Mouse (Mus musculus) embryonic facial prominence, embryonic 14.5 days (tissue): ENCODE measurements at regions not wholly inside any gene's neighbourhood (a gene's known extent, or its start where the extent isn't known, plus 50 kb on each side); places are given as distances from the start of the nearest gene placed in this dataset.

Experiments
- ATAC-seq: fragments of 200-750 bp; cut with Nextera tagmentation; 2 replicates; pipeline ENCODE4 v1.8.0; 2017; ENCODE audit warnings: low read depth, moderate number of reproducible peaks, moderate TSS enrichment
- DNase-seq: peaks from one replicate; pipeline ENCODE4 v3.0.0-alpha.2; 2015; ENCODE audit warnings: low spot score
- H3K27ac ChIP-seq: fragments of 300-500 bp; sonication (generic); replicated peaks from 2 replicates; pipeline ENCODE4 v1.5.1; 2014; ENCODE audit warnings: low read depth, mild to moderate bottlenecking, low read length, moderate library complexity
- H3K27me3 ChIP-seq: fragments of 300-500 bp; sonication (generic); replicated peaks from 2 replicates; pipeline ENCODE4 v1.6.1; 2014; ENCODE audit warnings: low read length; ENCODE audit not compliant: control insufficient read depth, insufficient read depth
- H3K36me3 ChIP-seq: fragments of 300-500 bp; sonication (generic); 2 replicates; pipeline ENCODE4 v1.6.1; 2014; ENCODE audit warnings: low read length, mixed read lengths; ENCODE audit not compliant: control insufficient read depth, insufficient read depth
- H3K4me1 ChIP-seq: fragments of 300-500 bp; sonication (generic); 2 replicates; pipeline ENCODE4 v1.6.1; 2014; ENCODE audit warnings: antibody characterized with exemption, low read length; ENCODE audit not compliant: control insufficient read depth, insufficient read depth
- H3K4me2 ChIP-seq: fragments of 300-500 bp; sonication (generic); 2 replicates; pipeline ENCODE4 v1.6.1; 2014; ENCODE audit warnings: low read depth, mild to moderate bottlenecking, low read length, moderate library complexity, mixed read lengths
- H3K4me3 ChIP-seq: fragments of 300-500 bp; sonication (generic); 2 replicates; pipeline ENCODE4 v1.5.1; 2014; ENCODE audit warnings: low read depth, mild to moderate bottlenecking, low read length
- H3K9ac ChIP-seq: fragments of 300-500 bp; sonication (generic); 2 replicates; pipeline ENCODE4 v1.6.1; 2014; ENCODE audit warnings: low read depth, mild to moderate bottlenecking, low read length, moderate library complexity, mixed read lengths
- H3K9me3 ChIP-seq: fragments of 300-500 bp; sonication (generic); 2 replicates; pipeline ENCODE4 v1.6.1; 2016; ENCODE audit warnings: low read length; ENCODE audit not compliant: control insufficient read depth
- WGBS: fragments of 180-500 bp; shearing (Covaris S2); extraction: QIAGEN DNeasy Blood & Tissue Kit; methylation state at CpG from one replicate; pipeline ENCODE4 v1.1.7; 2014; 5-methylcytosine and 5-hydroxymethylcytosine counted together

- Histone ChIP-seq H3K4me2 (no peak overlapping the region), H3K36me3 (no peaks in the 10 kb centered on the region), H3K9ac (no peak overlapping the region), H3K27me3 (no peaks in the 10 kb centered on the region), H3K9me3 (0 out of 2 replicates have a peak, but pooled peaks cover 4% of the 10 kb centered on the region), H3K4me1 (no peaks in the 10 kb centered on the region), H3K27ac (no peak overlapping the region), H3K4me3 (no peak overlapping the region)
- DNase-seq (no peak), ATAC-seq (no peak)
- WGBS: 82% methylated on average over 5 of the region's 5 CpGs
Measured at GRCm38 (mm10) chr5:148700240-148700639, 147.7 kb upstream of the Ubl3 start.

DNA sequence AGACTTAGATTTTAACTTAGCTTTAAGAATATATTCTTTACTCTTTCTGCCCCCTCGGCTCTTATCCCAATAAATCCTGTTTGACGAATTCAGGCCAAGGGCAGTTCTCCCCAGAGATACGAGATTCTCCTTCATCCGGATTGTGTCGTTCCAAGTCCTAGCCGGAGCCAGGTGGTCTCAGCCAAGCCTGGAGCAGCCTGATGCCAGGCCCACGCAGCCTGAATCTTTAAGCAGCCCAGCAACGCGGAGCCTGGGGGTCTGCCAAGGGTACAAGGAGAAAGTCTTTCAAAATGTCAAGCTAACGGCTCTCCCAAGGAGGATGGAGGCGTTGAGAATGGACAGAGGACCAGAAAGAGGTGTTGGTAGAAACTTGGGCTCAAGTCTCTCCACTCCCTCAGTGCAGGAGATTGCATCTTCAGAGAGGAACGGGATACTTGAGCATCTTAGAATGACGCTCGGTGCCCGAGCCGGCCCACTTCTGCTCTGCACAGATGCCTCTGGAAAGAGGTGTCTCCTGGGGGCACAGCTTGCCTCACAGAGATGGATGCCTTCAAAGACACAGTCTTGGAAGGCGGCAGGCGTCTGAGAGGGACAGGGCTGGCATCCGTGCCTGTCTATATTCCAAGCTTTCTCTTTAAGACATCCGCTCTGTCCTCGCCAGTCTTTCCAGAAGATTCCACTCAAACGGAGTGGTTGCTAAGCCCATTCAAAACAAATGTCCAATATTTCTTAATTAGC lies 145.2 kb upstream of the Ubl3 start:
- H3K36me3 ChIP-seq: no peaks in the 10 kb centered on the region
- no peaks in the 10 kb centered on the region for H3K27me3 ChIP-seq
- no peak overlapping the region for H3K4me3 ChIP-seq
- no peak overlapping the region for H3K9ac ChIP-seq
- DNase-seq: peak; percentile 12
- ATAC-seq: no peak
- 65% methylated on average over 22 of the region's 22 CpGs for WGBS
- H3K4me1 ChIP-seq: no peaks in the 10 kb centered on the region
- H3K9me3 ChIP-seq: 0 out of 2 replicates have a peak, but pooled peaks cover 5% of the 10 kb centered on the region
- H3K27ac ChIP-seq: no peak overlapping the region
- no peak overlapping the region for H3K4me2 ChIP-seq

- no peak overlapping the region for H3K4me2 ChIP-seq
- H3K27me3 ChIP-seq: no peaks in the 10 kb centered on the region
- H3K4me1 ChIP-seq: peaks cover 6% of the 10 kb centered on the region
- 41% methylated on average over 7 of the region's 7 CpGs for WGBS
- DNase-seq: peak; percentile 10
- H3K9me3 ChIP-seq: 0 out of 2 replicates have a peak, but pooled peaks cover 5% of the 10 kb centered on the region
- no peak overlapping the region for H3K27ac ChIP-seq
- no peak for ATAC-seq
- no peak overlapping the region for H3K4me3 ChIP-seq
- H3K36me3 ChIP-seq: no peaks in the 10 kb centered on the region
- H3K9ac ChIP-seq: no peak overlapping the region
Measured at GRCm38 (mm10) chr5:148694352-148694751, 141.8 kb upstream of the Ubl3 start.

DNA sequence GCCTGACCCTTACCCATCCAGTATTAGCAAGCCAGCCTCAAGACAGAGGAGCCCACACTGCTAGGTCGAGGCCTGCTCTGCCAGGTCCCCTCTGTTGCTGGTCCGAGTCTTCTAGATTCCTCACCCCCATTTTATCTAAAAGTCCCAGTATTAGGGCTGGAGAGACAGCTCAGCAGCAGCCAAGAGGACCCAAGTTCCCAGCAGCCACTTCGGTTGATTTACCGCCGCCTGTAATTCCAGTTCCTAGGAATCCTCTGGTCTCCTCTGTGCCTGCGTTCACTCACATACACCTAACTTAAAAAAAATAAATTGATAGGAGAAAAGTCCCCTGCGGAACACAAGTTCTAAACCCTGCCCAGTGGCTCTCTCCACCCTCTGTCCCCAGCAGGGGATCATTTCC lies 138.9 kb upstream of the Ubl3 start:
- H3K4me3 ChIP-seq: no peak overlapping the region
- no peaks in the 10 kb centered on the region for H3K36me3 ChIP-seq
- H3K27ac ChIP-seq: no peak overlapping the region
- ATAC-seq (no peak), DNase-seq (no peak)
- H3K4me2 ChIP-seq: no peak overlapping the region
- H3K27me3 ChIP-seq: no peaks in the 10 kb centered on the region
- H3K4me1 ChIP-seq: peaks cover 6% of the 10 kb centered on the region
- H3K9ac ChIP-seq: no peak overlapping the region
- 0 out of 2 replicates have a peak, but pooled peaks cover 5% of the 10 kb centered on the region for H3K9me3 ChIP-seq
- 70% methylated on average over 7 of the region's 7 CpGs for WGBS

DNA sequence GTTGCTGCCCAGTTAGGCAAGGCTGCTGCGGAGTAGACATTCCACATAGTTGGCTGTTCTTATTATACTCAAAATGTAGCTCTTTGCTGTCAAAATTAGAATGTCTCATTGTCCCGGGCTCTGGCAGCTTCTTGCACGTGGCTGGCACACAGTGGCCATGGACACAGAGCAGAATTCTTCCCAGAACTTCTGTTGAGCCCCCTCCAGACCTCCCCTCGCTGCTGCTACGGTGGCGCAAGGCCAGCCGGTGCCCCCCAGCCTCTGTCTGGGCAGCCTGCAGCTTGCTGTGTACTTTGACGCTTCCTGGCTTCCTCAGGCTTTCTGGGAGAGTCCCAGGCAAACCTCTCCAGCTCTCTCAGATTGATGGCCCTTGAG lies 138.2 kb upstream of the Ubl3 start:
- peak; percentile 13; the same call in 1 of the 2 replicates for ATAC-seq
- DNase-seq: peak; percentile 15
- H3K4me2 ChIP-seq: no peak overlapping the region
- no peak overlapping the region for H3K4me3 ChIP-seq
- 51% methylated on average over 8 of the region's 8 CpGs for WGBS
- no peaks in the 10 kb centered on the region for H3K27me3 ChIP-seq
- H3K36me3 ChIP-seq: no peaks in the 10 kb centered on the region
- H3K27ac ChIP-seq: no peak overlapping the region
- H3K9ac ChIP-seq: 0 out of 2 replicates have a peak overlapping the region, but pooled peaks have one; percentile 0
- H3K4me1 ChIP-seq: peaks cover 6% of the 10 kb centered on the region
- 0 out of 2 replicates have a peak, but pooled peaks cover 5% of the 10 kb centered on the region for H3K9me3 ChIP-seq

GRCm38 (mm10) chr5:148690158-148690822 lies 137.7 kb upstream of the Ubl3 start:
- Histone ChIP-seq H3K4me3 (no peak overlapping the region), H3K27ac (no peak overlapping the region), H3K36me3 (no peaks in the 10 kb centered on the region), H3K27me3 (no peaks in the 10 kb centered on the region), H3K9ac (no peak overlapping the region), H3K9me3 (0 out of 2 replicates have a peak, but pooled peaks cover 6% of the 10 kb centered on the region), H3K4me1 (peaks cover 6% of the 10 kb centered on the region), H3K4me2 (no peak overlapping the region)
- ATAC-seq (no peak), DNase-seq (no peak)
- 62% methylated on average over 7 of the region's 7 CpGs for WGBS

GRCm38 (mm10) chr5:148689297-148689696 lies 136.7 kb upstream of the Ubl3 start:
- H3K36me3 ChIP-seq: no peaks in the 10 kb centered on the region
- H3K27ac ChIP-seq: no peak overlapping the region
- WGBS: 89% methylated on average over 9 of the region's 9 CpGs
- no peak overlapping the region for H3K4me3 ChIP-seq
- H3K4me2 ChIP-seq: no peak overlapping the region
- no peaks in the 10 kb centered on the region for H3K27me3 ChIP-seq
- ATAC-seq (no peak), DNase-seq (no peak)
- H3K4me1 ChIP-seq: peaks cover 6% of the 10 kb centered on the region
- H3K9me3 ChIP-seq: 0 out of 2 replicates have a peak, but pooled peaks cover 6% of the 10 kb centered on the region
- no peak overlapping the region for H3K9ac ChIP-seq

- Histone ChIP-seq H3K4me2 (no peak overlapping the region), H3K9ac (no peak overlapping the region)
- no peak for ATAC-seq
Measured at GRCm38 (mm10) chr5:148688501-148688900, 135.9 kb upstream of the Ubl3 start.

More at GRCm38 (mm10) chr5:148688501-148688900, 135.9 kb upstream of the Ubl3 start:
- Histone ChIP-seq H3K27me3 (no peaks in the 10 kb centered on the region), H3K9me3 (0 out of 2 replicates have a peak, but pooled peaks cover 6% of the 10 kb centered on the region), H3K36me3 (no peaks in the 10 kb centered on the region), H3K4me3 (no peak overlapping the region), H3K4me1 (peaks cover 6% of the 10 kb centered on the region), H3K27ac (no peak overlapping the region)
- 74% methylated on average over 8 of the region's 8 CpGs for WGBS
- DNase-seq: peak; percentile 48
